Mouse (Mus musculus): ENCODE measurements around the gene Ogdhl.

- TF ChIP-seq SRF (IDR thresholded peaks at IDR 0.05; ENCODE audit: control insufficient read depth, insufficient read length, low read depth) (no peak), POLR2A (IDR thresholded peaks at IDR 0.05; ENCODE audit: insufficient read length, low read depth) (no peak), REST (IDR thresholded peaks at IDR 0.05; ENCODE audit: insufficient read depth, insufficient read length) (no peak), TCF12 (IDR thresholded peaks at IDR 0.05; ENCODE audit: insufficient read depth, poor library complexity, severe bottlenecking) (no peak), MAX (IDR thresholded peaks at IDR 0.05; ENCODE audit: low read depth) (no peak)
Measured at GRCm38 (mm10) chr14:32336021-32336420, 14.2 kb downstream of the Ogdhl start.

Data from myocyte (in vitro differentiated cells).